Mouse (Mus musculus): ENCODE results near the gene Hs3st3b1.

DNA sequence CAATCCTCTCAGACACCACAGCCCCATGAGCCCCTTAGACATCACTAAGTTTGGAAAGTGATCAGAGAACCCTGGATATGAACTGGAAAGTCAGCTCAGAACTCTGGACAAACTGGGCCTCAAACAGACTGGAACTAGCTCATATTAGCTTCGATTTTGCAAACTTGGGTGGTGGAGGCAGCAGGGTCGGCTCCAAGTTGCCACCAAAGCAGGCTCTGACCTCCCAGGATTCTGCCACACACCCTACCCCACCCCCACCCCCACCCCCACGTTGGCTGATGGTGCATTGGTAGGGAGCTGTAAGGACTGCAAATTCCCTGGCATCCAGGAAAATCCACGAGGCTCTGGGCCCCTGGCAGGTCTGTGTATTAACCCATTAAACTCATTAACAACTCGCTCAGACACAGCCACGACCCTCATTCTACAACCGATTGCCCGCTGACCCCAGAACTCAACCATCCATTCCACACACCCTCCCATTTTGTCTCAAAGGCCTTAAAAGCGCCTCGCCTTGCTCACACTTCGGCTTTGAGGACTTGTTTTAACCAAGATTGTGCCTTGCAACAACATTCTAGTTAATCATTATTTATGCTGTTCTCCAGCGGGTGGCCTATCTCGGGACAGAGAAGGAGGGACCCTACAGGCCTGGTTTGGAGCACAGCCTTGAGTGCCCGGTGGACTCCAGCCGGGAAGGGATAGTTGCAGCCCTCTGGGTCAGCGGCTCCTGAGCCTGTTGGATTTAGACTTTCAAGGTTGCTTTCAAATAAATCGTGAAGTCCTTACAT lies 3.6 kb downstream of the Hs3st3b1 start:
- no peak for TF ChIP-seq CTCF (IDR thresholded peaks at IDR 0.05; ENCODE audit: low read depth)
- TF ChIP-seq EP300 (IDR thresholded peaks at IDR 0.05; ENCODE audit: low read depth), result no peak

Data from heart, postnatal 0 days (tissue).